Mouse (Mus musculus) limb, embryonic 11.5 days (tissue): ENCODE results near the gene Osbpl5. TPM values are rescaled to one million over a fixed set of nuclear protein-coding genes. Genes with fewer than 3 reads are reported as not detected.

ENCODE experiments used
- ATAC-seq: fragments of 200-750 bp; cut with Nextera tagmentation; 2 replicates; pipeline ENCODE4 v1.8.0; 2017; ENCODE audit warnings: low read depth; ENCODE audit not compliant: insufficient number of reproducible peaks, low FRiP score, low TSS enrichment
- DNase-seq: peaks from one replicate; pipeline ENCODE4 v3.0.0-alpha.2; 2015; ENCODE audit warnings: low spot score
- H3K27ac ChIP-seq: fragments of 300-500 bp; sonication (generic); replicated peaks from 2 replicates; pipeline ENCODE4 v1.5.1; 2014; ENCODE audit warnings: low read depth, mild to moderate bottlenecking, low read length
- H3K27me3 ChIP-seq: fragments of 300-500 bp; sonication (generic); 2 replicates; pipeline ENCODE4 v1.6.1; 2014; ENCODE audit warnings: mild to moderate bottlenecking, low read length, mixed read lengths; ENCODE audit not compliant: control insufficient read depth, insufficient read depth
- H3K36me3 ChIP-seq: fragments of 300-500 bp; sonication (generic); 2 replicates; pipeline ENCODE4 v1.6.1; 2014; ENCODE audit warnings: mild to moderate bottlenecking, low read length, moderate library complexity, mixed read lengths; ENCODE audit not compliant: control insufficient read depth, insufficient read depth
- H3K4me1 ChIP-seq: fragments of 300-500 bp; sonication (generic); 2 replicates; pipeline ENCODE4 v1.6.1; 2014; ENCODE audit warnings: low read length, mixed read lengths; ENCODE audit not compliant: control insufficient read depth, insufficient read depth
- H3K4me2 ChIP-seq: fragments of 300-500 bp; sonication (generic); 2 replicates; pipeline ENCODE4 v1.6.1; 2014; ENCODE audit warnings: low read depth, mild to moderate bottlenecking, moderate library complexity; ENCODE audit not compliant: severe bottlenecking
- H3K4me3 ChIP-seq: fragments of 300-500 bp; sonication (generic); 2 replicates; pipeline ENCODE4 v1.5.1; 2014; ENCODE audit warnings: low read depth, low read length
- H3K9ac ChIP-seq: fragments of 300-500 bp; sonication (generic); 2 replicates; pipeline ENCODE4 v1.6.1; 2014; ENCODE audit warnings: mild to moderate bottlenecking, low read length
- H3K9me3 ChIP-seq: fragments of 300-500 bp; sonication (generic); 2 replicates; pipeline ENCODE4 v1.6.1; 2016; ENCODE audit warnings: low read length; ENCODE audit not compliant: control insufficient read depth
- WGBS: fragments of 180-500 bp; shearing (Covaris S2); extraction: QIAGEN DNeasy Blood & Tissue Kit; methylation state at CpG from one replicate; pipeline ENCODE4 v1.1.7; 2014; 5-methylcytosine and 5-hydroxymethylcytosine counted together
- polyA plus RNA-seq: library from polyadenylated mRNA; unstranded; fragments of >200 nt; fragmentation: Nextera tagmentation; extraction: Ambion mirVana; gene quantifications from 2 replicates; pipeline ENCODE4 v1.2.1, GENCODE M21; 2014

Osbpl5 gene
- polyA plus RNA-seq, 1 experiment from 2014 or later: 17.9 TPM

GRCm38 (mm10) chr7:143751380-143751779 lies 5.4 kb downstream of the Osbpl5 start:
- Histone ChIP-seq H3K27me3 (peaks cover 6% of the 10 kb centered on the region; the same call in 1 of the 2 replicates), H3K27ac (no peak overlapping the region), H3K9ac (no peak overlapping the region), H3K4me3 (no peak overlapping the region), H3K4me1 (no peaks in the 10 kb centered on the region), H3K36me3 (no peaks in the 10 kb centered on the region), H3K4me2 (no peak overlapping the region), H3K9me3 (no peaks in the 10 kb centered on the region)
- DNase-seq (no peak), ATAC-seq (no peak)
- WGBS: 81% methylated on average over 1 of the region's 1 CpGs

DNA sequence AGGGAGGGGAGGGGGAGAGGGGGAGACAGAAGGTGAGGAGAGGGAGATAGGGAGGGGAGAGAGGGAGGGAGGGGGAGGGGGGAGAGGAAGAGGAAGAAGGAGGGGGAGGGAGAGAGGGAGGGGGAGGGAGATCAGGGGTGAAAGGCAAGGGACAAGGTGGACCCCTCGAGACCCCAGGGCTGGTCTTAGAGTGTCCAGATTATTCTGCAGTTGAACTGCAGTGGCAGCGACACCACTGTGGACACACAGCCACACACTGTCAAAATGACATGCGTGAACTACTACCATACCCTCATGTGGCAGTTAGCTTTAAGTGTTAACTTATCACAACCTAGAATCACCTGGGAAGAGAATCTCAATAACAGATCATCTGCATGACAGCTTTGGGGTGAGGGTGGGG lies 7.7 kb downstream of the Osbpl5 start:
- H3K27ac ChIP-seq: no peak overlapping the region
- no peak overlapping the region for H3K4me2 ChIP-seq
- DNase-seq (no peak), ATAC-seq (no peak)
- WGBS: 65% methylated on average over 3 of the region's 3 CpGs
- H3K4me1 ChIP-seq: no peaks in the 10 kb centered on the region
- no peaks in the 10 kb centered on the region for H3K9me3 ChIP-seq
- H3K36me3 ChIP-seq: no peaks in the 10 kb centered on the region
- H3K27me3 ChIP-seq: no peaks in the 10 kb centered on the region
- no peak overlapping the region for H3K4me3 ChIP-seq
- H3K9ac ChIP-seq: no peak overlapping the region

GRCm38 (mm10) chr7:143748041-143748868 lies 8.5 kb downstream of the Osbpl5 start:
- WGBS: 3% methylated on average over 16 of the region's 16 CpGs
- H3K4me3 ChIP-seq: no peak overlapping the region
- H3K9ac ChIP-seq: peak overlapping the region; percentile 45
- no peaks in the 10 kb centered on the region for H3K27me3 ChIP-seq
- H3K4me1 ChIP-seq: no peaks in the 10 kb centered on the region
- no peaks in the 10 kb centered on the region for H3K9me3 ChIP-seq
- 0 out of 2 replicates have a peak overlapping the region, but pooled peaks have one; percentile 18 for H3K27ac ChIP-seq
- no peaks in the 10 kb centered on the region for H3K36me3 ChIP-seq
- H3K4me2 ChIP-seq: peak overlapping the region; percentile 38
- peak; percentile 56 for ATAC-seq
- peak; percentile 97 for DNase-seq

- peaks cover 12% of the 10 kb centered on the region for H3K4me1 ChIP-seq
- ATAC-seq (0 out of 2 replicates have a peak, but pooled peaks have one; percentile 16), DNase-seq (no peak)
- H3K36me3 ChIP-seq: no peaks in the 10 kb centered on the region
- H3K27ac ChIP-seq: no peak overlapping the region
- H3K9me3 ChIP-seq: no peaks in the 10 kb centered on the region
- H3K4me2 ChIP-seq: peak overlapping the region; percentile 84
- H3K9ac ChIP-seq: no peak overlapping the region; the same call in 1 of the 2 replicates
- H3K4me3 ChIP-seq: peak overlapping the region; percentile 74
- 28% methylated on average over 2 of the region's 2 CpGs for WGBS
- H3K27me3 ChIP-seq: no peaks in the 10 kb centered on the region
Measured at GRCm38 (mm10) chr7:143740653-143741052, 16.1 kb downstream of the Osbpl5 start.

GRCm38 (mm10) chr7:143739511-143740461 lies 17.0 kb downstream of the Osbpl5 start:
- H3K4me2 ChIP-seq: peak overlapping the region; percentile 84
- WGBS: 2% methylated on average over 35 of the region's 38 CpGs
- ATAC-seq: peak; percentile 85
- H3K27me3 ChIP-seq: no peaks in the 10 kb centered on the region
- peak; percentile 89 for DNase-seq
- peak overlapping the region; percentile 90 for H3K9ac ChIP-seq
- no peaks in the 10 kb centered on the region for H3K36me3 ChIP-seq
- no peaks in the 10 kb centered on the region for H3K9me3 ChIP-seq
- H3K27ac ChIP-seq: peak overlapping the region; percentile 67; the same call in 1 of the 2 replicates
- peaks cover 12% of the 10 kb centered on the region for H3K4me1 ChIP-seq
- peak overlapping the region; percentile 74 for H3K4me3 ChIP-seq

DNA sequence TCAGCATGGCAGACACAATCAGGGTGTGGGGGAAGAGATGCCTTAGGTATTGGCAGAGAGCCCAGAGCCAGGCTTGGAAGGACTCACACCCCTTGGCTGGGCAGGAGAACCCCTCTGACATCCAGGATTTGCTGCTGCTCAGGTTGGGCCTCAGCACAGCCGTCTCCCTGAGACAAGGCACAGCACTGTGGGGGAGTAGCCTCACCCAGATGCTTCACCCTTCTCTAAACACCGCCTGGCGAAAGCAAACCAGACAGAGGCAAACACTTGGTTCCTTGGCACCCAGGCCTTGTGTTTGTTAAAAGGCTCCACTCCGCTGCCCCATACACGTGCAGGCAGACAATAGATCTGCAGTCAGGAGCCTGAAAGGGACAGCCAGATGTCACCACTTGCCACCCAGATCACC lies 18.2 kb downstream of the Osbpl5 start:
- ATAC-seq: no peak

GRCm38 (mm10) chr7:143738194-143738593 lies 18.6 kb downstream of the Osbpl5 start:
- Histone ChIP-seq H3K36me3 (no peaks in the 10 kb centered on the region), H3K9ac (no peak overlapping the region), H3K27ac (no peak overlapping the region), H3K27me3 (no peaks in the 10 kb centered on the region), H3K9me3 (no peaks in the 10 kb centered on the region), H3K4me1 (peaks cover 12% of the 10 kb centered on the region), H3K4me3 (no peak overlapping the region), H3K4me2 (no peak overlapping the region)
- 75% methylated on average over 6 of the region's 6 CpGs for WGBS
- ATAC-seq: no peak
- no peak for DNase-seq

More for the DNA sequence above, 18.2 kb downstream of the Osbpl5 start:
- 45% methylated on average over 5 of the region's 5 CpGs for WGBS
- DNase-seq: no peak
- Histone ChIP-seq H3K36me3 (no peaks in the 10 kb centered on the region), H3K4me1 (peaks cover 12% of the 10 kb centered on the region), H3K4me2 (peak overlapping the region; percentile 84), H3K9ac (no peak overlapping the region), H3K27ac (no peak overlapping the region), H3K4me3 (no peak overlapping the region), H3K27me3 (no peaks in the 10 kb centered on the region), H3K9me3 (no peaks in the 10 kb centered on the region)

- H3K9me3 ChIP-seq: no peaks in the 10 kb centered on the region
- no peak for DNase-seq
- H3K4me1 ChIP-seq: peaks cover 3% of the 10 kb centered on the region; the same call in 1 of the 2 replicates
- no peak for ATAC-seq
- H3K9ac ChIP-seq: no peak overlapping the region
- H3K27me3 ChIP-seq: no peaks in the 10 kb centered on the region
- no peak overlapping the region for H3K4me3 ChIP-seq
- H3K4me2 ChIP-seq: no peak overlapping the region
- 92% methylated on average over 4 of the region's 4 CpGs for WGBS
- no peak overlapping the region for H3K27ac ChIP-seq
- no peaks in the 10 kb centered on the region for H3K36me3 ChIP-seq
Measured at GRCm38 (mm10) chr7:143733746-143734145, 23.0 kb downstream of the Osbpl5 start.
